Mouse (Mus musculus): ENCODE results near the gene Vcp. TPM values are rescaled to one million over a fixed set of nuclear protein-coding genes. Genes with fewer than 3 reads are reported as not detected.

The Vcp gene
- total and polyA plus RNA-seq, 3 experiments: 200 to 462 (median 237) TPM

- H3K9me3 ChIP-seq (replicated peaks; ENCODE audit: low read length): no peaks in the 10 kb centered on the region
- no peak overlapping the region for H3K9ac ChIP-seq (ENCODE audit: insufficient read depth, low read depth)
- no peak overlapping the region for H3K4me3 ChIP-seq (replicated peaks in 1 of 3; ENCODE audit: low read depth in 2 of 3, low read length in 2 of 3, poor library complexity in 1 of 3)
- no peak overlapping the region for H3K27ac ChIP-seq (ENCODE audit: insufficient read depth, low read depth)
- peaks cover 4 to 37% of the 10 kb centered on the region in 2 experiments for H3K36me3 ChIP-seq (replicated peaks in 1 of 2; ENCODE audit: control insufficient read depth in 1 of 2, insufficient read depth in 1 of 2, low read length in 1 of 2)
- dilution Hi-C loops (cut with MboI; ENCODE audit: extremely low pct_ligation_motif_present, extremely low pct_unique_long_range_greater_than_20kb, low sequenced_read_pairs) (no loop called here), in situ Hi-C loops (cut with MboI; ENCODE audit: low pct_ligation_motif_present, low pct_unique_long_range_greater_than_20kb, low sequenced_read_pairs) (no loop called here)
- no peaks in the 10 kb centered on the region for H3K27me3 ChIP-seq (replicated peaks)
- TF ChIP-seq RAD21 (IDR thresholded peaks at IDR 0.05; ENCODE audit: low read depth, low read length) (peak; percentile 34), SMC3 (IDR thresholded peaks at IDR 0.05; ENCODE audit: low read depth, low read length) (peak; percentile 63), CTCF (conservative IDR thresholded peaks at IDR 0.05 in 1 of 2, IDR thresholded peaks at IDR 0.05 in 1 of 2; ENCODE audit: low read depth in 2 of 2, low read length in 2 of 2) (peak; percentile 71 to 83), TCF12 (IDR thresholded peaks at IDR 0.05; ENCODE audit: low read depth, low read length) (no peak)
- no peaks in the 10 kb centered on the region for H3K79me2 ChIP-seq (replicated peaks; ENCODE audit: control insufficient read depth, extremely low read depth, insufficient read depth, poor library complexity, severe bottlenecking)
- DNase-seq (ENCODE audit: extremely low read depth): no peak
- H3K4me1 ChIP-seq (ENCODE audit: control insufficient read depth in 1 of 2, insufficient read depth in 2 of 2): peaks cover 8 to 53% of the 10 kb centered on the region in 2 experiments
- H3K4me2 ChIP-seq (ENCODE audit: insufficient read depth, low read depth, poor library complexity, severe bottlenecking): no peak overlapping the region
These were observed 46.0 kb downstream of the Vcp start for GRCm38 (mm10) chr4:42954297-42954696.

DNA sequence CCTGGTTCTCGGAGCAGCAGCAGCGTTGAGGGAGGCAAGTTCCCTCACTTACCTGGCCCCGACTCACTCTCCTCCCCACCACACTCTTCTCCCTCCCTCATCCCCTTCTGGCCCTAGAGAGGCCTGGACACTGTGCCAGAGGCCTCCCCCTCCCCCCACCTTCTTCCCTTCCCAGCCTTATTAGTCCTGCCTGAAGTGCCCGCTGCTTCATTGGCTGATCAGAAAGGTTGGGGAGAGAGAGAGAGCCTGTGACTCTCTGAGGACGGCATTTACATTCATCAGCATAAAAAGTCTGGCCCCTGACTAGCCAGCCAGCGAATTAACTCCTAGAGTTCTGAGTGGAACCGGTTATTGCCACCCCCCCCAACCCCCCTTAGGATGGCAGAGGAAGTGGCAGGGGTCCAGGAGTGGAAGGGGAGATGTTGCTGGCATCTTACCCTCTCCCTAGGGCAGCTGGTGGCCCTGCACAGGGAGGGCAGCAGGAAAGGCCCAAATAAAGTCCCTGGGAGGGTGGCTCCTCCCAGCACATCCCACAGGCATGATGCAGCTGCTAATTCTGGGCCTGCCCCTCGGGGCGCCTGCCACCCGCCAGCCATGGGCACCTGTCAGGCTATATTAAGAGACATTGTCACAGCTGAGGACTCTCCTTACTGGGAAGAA lies 46.7 kb downstream of the Vcp start:
- no peak for DNase-seq (ENCODE audit: extremely low read depth)
- no peak overlapping the region for H3K9ac ChIP-seq (ENCODE audit: insufficient read depth, low read depth)
- no peak for TF ChIP-seq TCF12 (IDR thresholded peaks at IDR 0.05; ENCODE audit: low read depth, low read length)
- no peak for TF ChIP-seq POLR2A (IDR thresholded peaks at IDR 0.05; ENCODE audit: low read depth, low read length)
- TF ChIP-seq PAX5 (IDR thresholded peaks at IDR 0.05; ENCODE audit: low read length): no peak
- no peak for TF ChIP-seq SIN3A (IDR thresholded peaks at IDR 0.05; ENCODE audit: low read length)
- TF ChIP-seq EP300 (IDR thresholded peaks at IDR 0.05; ENCODE audit: low read length): no peak
- TF ChIP-seq ELF1 (IDR thresholded peaks at IDR 0.05; ENCODE audit: low read depth, low read length): no peak
- TF ChIP-seq E2F4 (IDR thresholded peaks at IDR 0.05; ENCODE audit: insufficient replicate concordance, low read depth, low read length): no peak
- H3K4me2 ChIP-seq (ENCODE audit: insufficient read depth, low read depth, poor library complexity, severe bottlenecking): no peak overlapping the region
- no peaks in the 10 kb centered on the region for H3K9me3 ChIP-seq (replicated peaks; ENCODE audit: low read length)
- H3K4me3 ChIP-seq (replicated peaks in 1 of 3; ENCODE audit: low read depth in 2 of 3, low read length in 2 of 3, poor library complexity in 1 of 3): no peak overlapping the region
- dilution Hi-C loops (cut with MboI; ENCODE audit: extremely low pct_ligation_motif_present, extremely low pct_unique_long_range_greater_than_20kb, low sequenced_read_pairs) (no loop called here), in situ Hi-C loops (cut with MboI; ENCODE audit: low pct_ligation_motif_present, low pct_unique_long_range_greater_than_20kb, low sequenced_read_pairs) (no loop called here)
- H3K27ac ChIP-seq (ENCODE audit: insufficient read depth, low read depth): no peak overlapping the region
- no peaks in the 10 kb centered on the region for H3K27me3 ChIP-seq (replicated peaks)
- H3K79me2 ChIP-seq (replicated peaks; ENCODE audit: control insufficient read depth, extremely low read depth, insufficient read depth, poor library complexity, severe bottlenecking): no peaks in the 10 kb centered on the region
- peaks cover 4 to 31% of the 10 kb centered on the region in 2 experiments for H3K36me3 ChIP-seq (replicated peaks in 1 of 2; ENCODE audit: control insufficient read depth in 1 of 2, insufficient read depth in 1 of 2, low read length in 1 of 2)
- H3K4me1 ChIP-seq (ENCODE audit: control insufficient read depth in 1 of 2, insufficient read depth in 2 of 2): peaks cover 8 to 58% of the 10 kb centered on the region in 2 experiments

DNA sequence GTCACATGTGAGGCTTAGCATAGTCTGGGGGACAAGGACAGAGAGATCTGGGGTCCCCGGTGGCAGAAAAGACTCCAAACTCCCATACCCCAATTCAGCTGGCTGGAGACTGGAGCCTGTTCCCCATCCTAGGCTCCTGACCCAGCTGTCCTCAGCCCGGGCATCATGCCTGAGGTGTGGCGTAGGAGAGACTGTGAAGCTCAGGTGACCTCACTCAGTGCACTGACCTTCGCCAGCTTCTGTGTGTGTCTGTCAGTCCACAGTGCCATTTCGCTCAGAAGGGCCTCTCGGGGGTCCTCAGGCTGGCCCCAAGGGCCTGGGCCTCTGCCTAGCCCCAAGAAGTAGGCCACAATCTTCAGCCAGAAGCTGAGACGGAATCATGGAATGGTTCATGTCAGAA lies 47.7 kb downstream of the Vcp start:
- dilution Hi-C loops (cut with MboI; ENCODE audit: extremely low pct_ligation_motif_present, extremely low pct_unique_long_range_greater_than_20kb, low sequenced_read_pairs): no loop called here
- H3K4me2 ChIP-seq (ENCODE audit: insufficient read depth, low read depth, poor library complexity, severe bottlenecking): no peak overlapping the region

More for the DNA sequence above, 47.7 kb downstream of the Vcp start:
- Histone ChIP-seq H3K9ac (ENCODE audit: insufficient read depth, low read depth) (no peak overlapping the region), H3K27ac (ENCODE audit: insufficient read depth, low read depth) (no peak overlapping the region), H3K4me1 (ENCODE audit: control insufficient read depth in 1 of 2, insufficient read depth in 2 of 2) (peaks cover 8 to 58% of the 10 kb centered on the region in 2 experiments), H3K79me2 (replicated peaks; ENCODE audit: control insufficient read depth, extremely low read depth, insufficient read depth, poor library complexity, severe bottlenecking) (no peaks in the 10 kb centered on the region), H3K9me3 (replicated peaks; ENCODE audit: low read length) (no peaks in the 10 kb centered on the region), H3K27me3 (replicated peaks) (peaks cover 8% of the 10 kb centered on the region), H3K36me3 (replicated peaks in 1 of 2; ENCODE audit: control insufficient read depth in 1 of 2, insufficient read depth in 1 of 2, low read length in 1 of 2) (peaks cover 4 to 24% of the 10 kb centered on the region in 2 experiments), H3K4me3 (replicated peaks in 1 of 3; ENCODE audit: low read depth in 2 of 3, low read length in 2 of 3, poor library complexity in 1 of 3) (no peak overlapping the region)
- TF ChIP-seq TCF12 (IDR thresholded peaks at IDR 0.05; ENCODE audit: low read depth, low read length) (no peak), IRF4 (IDR thresholded peaks at IDR 0.05; ENCODE audit: low read depth, low read length) (no peak), MAZ (IDR thresholded peaks at IDR 0.05; ENCODE audit: low read depth, low read length) (no peak), JUN (IDR thresholded peaks at IDR 0.05; ENCODE audit: insufficient read depth, low read depth, low read length) (no peak), MXI1 (IDR thresholded peaks at IDR 0.05; ENCODE audit: low read depth, low read length) (no peak), ZKSCAN1 (IDR thresholded peaks at IDR 0.05; ENCODE audit: borderline replicate concordance, low read depth, low read length) (no peak), KAT2A (IDR thresholded peaks at IDR 0.05; ENCODE audit: insufficient replicate concordance, low read length) (no peak), USF2 (conservative IDR thresholded peaks at IDR 0.05; ENCODE audit: low read depth, low read length) (no peak), NRF1 (IDR thresholded peaks at IDR 0.05; ENCODE audit: low read depth, low read length) (no peak)
- in situ Hi-C loops (cut with MboI; ENCODE audit: low pct_ligation_motif_present, low pct_unique_long_range_greater_than_20kb, low sequenced_read_pairs): no loop called here
- DNase-seq (ENCODE audit: extremely low read depth): no peak
